Mouse (Mus musculus): Measurements from ENCODE around the gene Pum1.
"Not testable (repeated sequence)": the region's sequence is repeated elsewhere in the genome, so short reads cannot be mapped to it uniquely, and the experiment has no call there.

The Pum1 gene

DNA sequence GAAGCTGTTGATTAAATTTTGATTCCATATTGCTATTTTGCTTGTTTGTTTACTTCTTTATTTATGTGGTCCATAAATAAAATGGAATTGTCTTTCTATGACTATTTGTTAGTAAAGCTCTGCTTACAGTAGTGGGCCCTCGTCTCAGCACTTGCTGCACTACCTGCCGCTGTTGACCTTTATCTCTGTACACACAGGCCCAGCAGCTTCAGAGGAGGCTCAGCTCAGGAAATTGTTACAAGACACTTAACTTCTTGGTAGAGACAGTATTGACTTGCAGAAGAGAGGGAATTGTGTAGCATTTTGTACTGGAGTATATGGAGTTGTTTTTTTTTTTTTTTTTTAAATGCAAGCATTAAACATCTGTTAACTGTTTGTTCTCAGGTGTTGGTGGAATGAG lies 5.4 kb downstream of the Pum1 start:
- no peak for DNase-seq (ENCODE audit: low spot score in 2 of 2)

DNA sequence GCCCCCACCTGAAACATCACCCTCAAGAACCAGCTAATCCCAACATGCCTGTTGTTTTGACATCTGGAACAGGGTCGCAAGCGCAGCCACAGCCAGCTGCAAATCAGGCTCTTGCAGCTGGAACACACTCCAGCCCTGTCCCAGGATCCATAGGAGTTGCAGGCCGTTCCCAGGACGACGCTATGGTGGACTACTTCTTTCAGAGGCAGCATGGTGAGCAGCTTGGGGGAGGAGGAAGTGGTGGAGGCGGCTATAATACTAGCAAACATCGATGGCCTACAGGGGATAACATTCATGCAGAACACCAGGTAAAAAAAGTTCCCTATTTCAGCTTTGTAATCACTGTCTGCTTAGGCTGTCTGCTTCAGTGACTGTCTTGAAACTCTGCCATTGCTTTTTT lies 5.9 kb downstream of the Pum1 start:
- DNase-seq (ENCODE audit: low spot score in 2 of 2) = peak; percentile 60

DNA sequence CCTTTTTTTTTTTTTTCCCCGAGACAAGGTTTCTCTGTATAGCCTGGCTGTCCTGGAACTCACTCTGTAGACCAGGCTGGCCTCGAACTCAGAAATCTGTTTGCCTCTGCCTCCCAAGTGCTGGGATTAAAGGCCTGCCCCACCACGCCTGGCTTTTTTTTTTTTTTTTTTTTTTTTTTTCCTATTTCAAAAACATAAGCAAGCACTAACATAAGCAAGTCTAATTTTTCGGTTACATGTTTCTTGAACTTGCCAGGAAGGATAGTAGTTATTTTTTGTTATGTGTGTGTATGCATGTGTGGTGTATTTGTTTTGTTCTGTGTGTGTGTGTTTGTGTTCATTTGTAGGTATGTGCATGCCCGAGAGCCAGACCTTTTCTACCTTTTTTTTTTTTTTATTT lies 6.9 kb downstream of the Pum1 start:
- DNase-seq (ENCODE audit: low spot score in 2 of 2) = not testable (repeated sequence)

- DNase-seq (ENCODE audit: low spot score in 2 of 2) = no peak
Observed at GRCm38 (mm10) chr4:130671079-130671845, 8.1 kb downstream of the Pum1 start.

DNA sequence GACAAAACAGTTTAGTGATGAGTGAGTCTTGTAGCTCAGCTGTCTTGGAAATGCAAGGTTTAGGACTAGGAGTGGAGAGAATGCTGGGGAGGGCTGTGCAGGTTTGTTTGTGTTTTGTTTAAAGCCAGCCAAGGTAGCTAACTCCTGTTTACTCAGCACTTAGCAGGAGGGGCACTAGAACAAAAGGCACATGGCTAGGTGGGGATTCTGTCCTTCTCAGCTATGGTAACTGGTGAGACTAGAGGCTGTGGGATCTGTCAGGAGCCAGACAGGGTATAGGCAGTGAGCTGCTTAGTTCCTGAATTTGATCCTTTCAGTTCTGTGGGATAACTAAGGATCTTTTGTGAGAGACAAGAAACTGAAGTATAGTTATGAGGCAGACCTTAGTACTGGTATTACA lies 9.0 kb downstream of the Pum1 start:
- DNase-seq (ENCODE audit: low spot score in 2 of 2) = no peak

DNA sequence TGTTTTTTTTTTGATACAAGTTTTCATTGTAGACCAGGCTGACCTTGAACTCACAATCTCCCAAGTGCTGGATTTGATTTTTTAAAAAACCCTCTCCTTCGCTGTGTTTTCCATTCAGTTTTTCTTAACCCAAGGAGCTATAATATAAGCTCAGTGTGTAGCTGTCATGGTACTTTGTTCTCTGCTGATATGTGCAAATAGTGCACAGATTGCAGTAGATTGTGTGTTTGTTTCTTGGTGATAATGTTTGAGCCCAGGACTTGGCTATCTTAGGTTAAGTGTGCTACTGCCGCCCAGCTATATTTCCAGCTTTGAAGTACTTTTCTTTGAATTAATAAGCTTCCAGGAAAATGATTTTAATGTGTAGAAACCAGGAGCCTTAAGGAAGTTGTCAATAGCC lies 13.6 kb downstream of the Pum1 start:
- DNase-seq (ENCODE audit: low spot score in 2 of 2) = no peak

- no peak for DNase-seq (ENCODE audit: low spot score in 2 of 2)
Observed at GRCm38 (mm10) chr4:130678149-130678548, 15.0 kb downstream of the Pum1 start.

GRCm38 (mm10) chr4:130680676-130681075 lies 17.6 kb downstream of the Pum1 start:
- no peak for DNase-seq (ENCODE audit: low spot score in 2 of 2)

DNA sequence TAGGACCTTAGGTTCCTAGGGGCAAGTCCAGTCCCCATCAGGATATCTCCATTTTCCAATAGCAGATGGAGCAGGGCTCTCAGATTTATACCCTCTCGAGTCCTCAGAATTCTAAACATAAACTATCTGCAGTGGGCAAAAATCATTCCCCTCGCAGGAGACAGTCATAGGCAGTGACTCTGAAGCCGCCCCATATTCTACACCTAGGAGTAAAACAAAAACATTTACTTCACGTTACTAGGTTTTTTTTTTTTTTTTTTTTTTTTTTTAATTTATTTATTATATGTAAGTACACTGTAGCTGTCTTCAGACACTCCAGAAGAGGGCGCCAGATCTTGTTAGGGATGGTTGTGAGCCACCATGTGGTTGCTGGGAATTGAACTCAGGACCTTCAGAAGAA lies 19.9 kb downstream of the Pum1 start:
- not testable (repeated sequence) for DNase-seq (ENCODE audit: low spot score in 2 of 2)

DNA sequence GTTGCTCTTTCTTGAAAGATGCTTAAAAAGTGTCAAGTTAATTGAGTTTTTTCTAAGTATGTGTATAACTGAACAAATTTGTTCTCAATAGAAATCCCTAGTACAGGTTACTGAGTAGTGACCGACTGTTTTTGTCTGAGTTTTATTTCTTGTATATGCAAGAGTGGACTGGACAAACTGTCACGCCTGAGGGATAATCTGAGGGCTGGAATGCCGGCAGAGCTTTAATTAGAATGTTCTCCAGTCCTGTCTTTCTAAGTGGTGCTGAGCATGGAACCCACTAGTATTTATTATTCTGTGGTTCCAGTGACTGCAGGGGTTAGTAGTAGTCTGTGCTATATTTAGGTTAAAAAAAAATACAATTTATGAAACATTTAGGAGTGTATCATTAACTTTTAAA lies 30.8 kb downstream of the Pum1 start:
- no peak for DNase-seq (ENCODE audit: low spot score in 2 of 2)

- no peak for DNase-seq (ENCODE audit: low spot score in 2 of 2)
Observed at GRCm38 (mm10) chr4:130694982-130695381, 31.9 kb downstream of the Pum1 start.

DNA sequence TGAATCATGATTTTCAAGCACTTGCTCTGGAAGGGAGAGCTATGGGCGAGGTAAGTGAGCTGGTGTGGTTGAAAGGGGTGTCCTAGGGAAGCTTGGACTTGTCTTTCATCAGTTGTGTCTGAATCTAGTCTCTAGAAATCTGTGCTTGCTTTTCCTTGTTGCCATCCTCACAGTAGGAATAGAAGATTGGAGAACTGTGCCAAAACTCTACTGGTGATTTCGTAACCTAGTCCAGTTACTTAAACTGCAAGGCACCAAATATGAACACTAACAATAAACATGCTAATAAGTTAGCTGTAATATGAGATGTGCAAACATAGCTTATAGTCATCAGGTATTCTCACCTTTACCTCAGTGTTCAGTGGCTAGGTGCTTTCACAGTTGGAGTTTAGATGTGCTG lies 37.9 kb downstream of the Pum1 start:
- DNase-seq (ENCODE audit: low spot score in 2 of 2) = no peak

DNA sequence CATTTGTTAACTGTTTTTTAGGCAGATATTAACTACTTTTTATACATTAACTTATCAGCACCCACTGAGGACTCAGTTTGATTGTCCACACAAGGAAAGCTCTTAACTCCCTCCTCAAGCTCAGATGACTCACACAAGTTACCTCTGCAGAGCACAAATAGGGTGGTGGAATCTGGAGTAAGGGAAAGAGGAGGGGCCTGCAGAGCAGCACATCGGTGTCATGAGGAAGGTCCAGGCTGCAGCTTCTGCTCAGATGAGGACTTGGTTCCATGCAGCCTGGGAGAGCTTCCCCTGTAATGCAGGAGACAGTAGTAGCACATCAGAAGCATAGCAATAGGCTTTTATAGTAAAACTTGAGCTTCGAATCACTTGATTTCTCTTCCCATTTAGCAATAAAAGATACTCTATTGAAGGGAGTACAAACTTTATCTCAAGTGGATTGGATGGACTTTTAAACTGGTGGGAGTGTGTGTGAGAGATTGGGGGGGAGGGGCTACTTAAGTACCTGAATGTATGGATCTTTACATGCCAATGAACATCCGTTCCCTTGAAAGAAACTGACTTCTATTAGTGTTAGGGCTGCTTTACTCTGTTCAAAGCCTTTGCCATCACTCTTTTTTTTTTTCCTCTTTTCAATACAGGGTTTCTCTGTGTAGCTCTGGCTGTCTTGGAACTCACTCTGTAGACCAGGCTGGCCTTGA lies 39.9 kb downstream of the Pum1 start:
- no peak for DNase-seq (ENCODE audit: low spot score in 2 of 2)

GRCm38 (mm10) chr4:130703601-130704000 lies 40.5 kb downstream of the Pum1 start:
- no peak for DNase-seq (ENCODE audit: low spot score in 2 of 2)

GRCm38 (mm10) chr4:130704615-130705014 lies 41.5 kb downstream of the Pum1 start:
- no peak for DNase-seq (ENCODE audit: low spot score in 2 of 2)

DNA sequence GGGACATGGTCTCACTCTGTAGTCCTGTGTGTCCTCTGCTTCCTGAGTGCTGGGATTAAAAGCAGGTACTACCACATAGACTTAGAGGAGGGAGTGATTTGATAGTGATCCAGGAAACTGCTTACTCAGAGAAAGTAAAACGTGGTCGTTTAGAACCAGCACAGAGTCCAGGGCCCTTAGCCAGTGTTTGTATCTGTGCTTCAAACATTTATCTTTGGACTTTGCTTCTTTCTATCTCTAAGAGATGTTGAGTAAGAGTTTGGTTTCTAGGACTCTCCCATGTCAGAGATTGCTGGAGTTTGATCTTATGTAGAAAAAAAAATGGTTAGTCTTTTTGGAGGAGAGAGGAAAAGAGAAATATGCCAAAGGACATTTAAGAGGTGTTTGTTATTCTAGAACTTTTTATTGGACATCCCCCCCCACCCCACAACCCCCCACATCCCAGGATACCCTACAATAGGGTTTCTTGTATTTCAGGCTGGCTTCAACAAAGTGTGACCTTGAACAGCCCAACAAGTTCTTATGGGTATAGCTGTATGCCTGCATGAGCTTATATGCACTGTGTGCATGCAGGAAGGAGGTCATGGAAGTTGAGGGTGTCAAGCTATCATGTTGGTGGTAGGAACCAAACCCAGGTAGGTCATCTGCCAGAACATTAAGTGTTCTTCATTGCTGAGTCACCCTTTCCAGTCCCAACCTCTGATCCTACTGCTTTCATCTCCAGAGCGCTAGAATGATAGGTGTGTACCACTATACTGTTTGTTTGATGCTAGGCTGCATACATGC lies 43.3 kb downstream of the Pum1 start:
- DNase-seq (ENCODE audit: low spot score in 2 of 2) = no peak

GRCm38 (mm10) chr4:130711353-130711848 lies 48.3 kb downstream of the Pum1 start:
- DNase-seq (ENCODE audit: low spot score in 2 of 2) = no peak

- DNase-seq (ENCODE audit: low spot score in 2 of 2) = peak; percentile 19 to 49
Observed at GRCm38 (mm10) chr4:130712341-130712740, 49.2 kb downstream of the Pum1 start.

- DNase-seq (ENCODE audit: low spot score in 2 of 2) = no peak
Observed at GRCm38 (mm10) chr4:130713430-130713829, 50.3 kb downstream of the Pum1 start.

GRCm38 (mm10) chr4:130715126-130715525 lies 52.0 kb downstream of the Pum1 start:
- DNase-seq (ENCODE audit: low spot score in 2 of 2) = peak; percentile 63 to 82

DNA sequence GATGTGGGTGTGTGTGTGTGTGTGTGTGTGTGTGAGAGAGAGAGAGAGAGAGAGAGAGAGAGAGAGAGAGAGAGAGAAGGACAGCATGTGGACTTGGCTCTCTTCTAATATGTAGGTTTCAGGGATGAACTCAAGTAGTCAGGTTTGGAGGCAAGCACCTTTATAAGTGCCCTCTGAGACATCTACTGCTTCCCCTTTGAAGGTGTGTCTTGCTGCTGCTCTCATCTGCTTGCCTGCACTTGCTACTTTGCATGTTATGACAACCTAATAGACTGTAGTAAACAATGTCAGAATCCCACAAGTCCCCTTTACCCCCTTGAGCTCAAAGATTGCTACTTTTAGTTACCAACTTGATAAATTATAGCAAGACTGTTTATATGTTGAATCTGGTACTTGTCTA lies 52.5 kb downstream of the Pum1 start:
- DNase-seq (ENCODE audit: low spot score in 2 of 2) = no peak

GRCm38 (mm10) chr4:130719348-130719747 lies 56.2 kb downstream of the Pum1 start:
- DNase-seq (ENCODE audit: low spot score in 2 of 2) = no peak
